Mouse (Mus musculus): Measurements from ENCODE around the gene Abo. TPM values are rescaled to one million over a fixed set of nuclear protein-coding genes. Genes with fewer than 3 reads are reported as not detected.

Gene Abo
- polyA plus RNA-seq, 1 experiment from 2014 or later: not detected

DNA sequence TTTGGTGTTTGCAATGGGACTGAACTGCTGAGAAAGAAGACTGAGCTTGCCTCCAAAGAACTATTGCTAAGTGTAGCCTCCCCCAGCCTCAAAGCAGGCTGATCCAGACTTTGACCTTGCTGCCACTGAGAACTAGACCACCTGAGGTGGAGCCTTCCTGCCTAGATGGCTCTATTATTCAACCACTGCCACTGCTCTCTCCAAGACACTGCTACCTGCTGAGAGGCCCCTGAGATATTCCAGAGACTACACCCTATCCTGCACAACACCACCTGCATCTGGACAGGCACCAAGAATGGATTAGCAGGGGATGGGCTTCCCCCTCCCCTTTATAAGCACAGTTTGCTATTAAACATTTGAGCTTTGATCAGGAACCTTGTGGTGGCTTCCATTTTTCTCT, 13.8 kb upstream of the Abo start:
- H3K4me3 ChIP-seq (ENCODE audit: low read depth, low read length): no peak overlapping the region
- H3K9ac ChIP-seq (replicated peaks): no peak overlapping the region
- no peak for ATAC-seq
- H3K4me1 ChIP-seq (ENCODE audit: insufficient read depth): no peaks in the 10 kb centered on the region
- no peak overlapping the region for H3K27ac ChIP-seq (ENCODE audit: low read depth)
- no peak for DNase-seq
- no peaks in the 10 kb centered on the region for H3K27me3 ChIP-seq (ENCODE audit: insufficient read depth, low read length)
- no peaks in the 10 kb centered on the region for H3K36me3 ChIP-seq (replicated peaks; ENCODE audit: insufficient read depth, low read length)
- H3K4me2 ChIP-seq (ENCODE audit: low read depth, low read length): no peak overlapping the region
- 0 out of 2 replicates have a peak, but pooled peaks cover 2% of the 10 kb centered on the region for H3K9me3 ChIP-seq (ENCODE audit: low read length)
- no peak for TF ChIP-seq CTCF (IDR thresholded peaks at IDR 0.05; ENCODE audit: low read depth)
- TF ChIP-seq EP300 (IDR thresholded peaks at IDR 0.05; ENCODE audit: low read depth): no peak

DNA sequence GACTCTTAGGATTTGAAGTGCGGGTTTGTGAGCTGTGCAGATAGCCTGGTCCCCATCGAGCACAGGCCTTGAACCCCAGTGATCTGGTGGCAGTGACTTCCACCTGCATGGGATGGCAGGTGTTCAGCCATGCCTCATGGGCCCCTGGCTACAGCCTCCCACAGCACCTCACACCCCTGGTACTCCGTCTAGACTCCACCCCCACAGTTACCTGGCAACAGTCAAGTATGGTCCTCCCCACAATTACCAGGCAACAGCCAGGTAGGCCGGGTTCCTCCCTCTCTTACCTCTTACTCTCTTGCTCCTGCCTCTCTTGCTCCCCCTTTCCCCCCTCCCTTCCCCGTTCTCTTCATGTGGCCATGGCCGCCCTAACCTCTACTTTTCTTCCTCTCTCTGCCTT, 5.9 kb upstream of the Abo start:
- no peak overlapping the region for H3K9ac ChIP-seq (replicated peaks)
- no peaks in the 10 kb centered on the region for H3K27me3 ChIP-seq (ENCODE audit: insufficient read depth, low read length)
- WGBS (ENCODE audit: insufficient replicate concordance): 47% methylated on average over 6 of the region's 6 CpGs
- H3K27ac ChIP-seq (ENCODE audit: low read depth): no peak overlapping the region
- H3K4me3 ChIP-seq (ENCODE audit: low read depth, low read length): no peak overlapping the region
- H3K36me3 ChIP-seq (replicated peaks; ENCODE audit: insufficient read depth, low read length): no peaks in the 10 kb centered on the region
- no peaks in the 10 kb centered on the region for H3K9me3 ChIP-seq (ENCODE audit: low read length)
- ATAC-seq: no peak
- H3K4me2 ChIP-seq (ENCODE audit: low read depth, low read length): no peak overlapping the region
- no peaks in the 10 kb centered on the region for H3K4me1 ChIP-seq (ENCODE audit: insufficient read depth)
- DNase-seq: no peak
- TF ChIP-seq EP300 (IDR thresholded peaks at IDR 0.05; ENCODE audit: low read depth) (no peak), CTCF (IDR thresholded peaks at IDR 0.05; ENCODE audit: low read depth) (no peak)

DNA sequence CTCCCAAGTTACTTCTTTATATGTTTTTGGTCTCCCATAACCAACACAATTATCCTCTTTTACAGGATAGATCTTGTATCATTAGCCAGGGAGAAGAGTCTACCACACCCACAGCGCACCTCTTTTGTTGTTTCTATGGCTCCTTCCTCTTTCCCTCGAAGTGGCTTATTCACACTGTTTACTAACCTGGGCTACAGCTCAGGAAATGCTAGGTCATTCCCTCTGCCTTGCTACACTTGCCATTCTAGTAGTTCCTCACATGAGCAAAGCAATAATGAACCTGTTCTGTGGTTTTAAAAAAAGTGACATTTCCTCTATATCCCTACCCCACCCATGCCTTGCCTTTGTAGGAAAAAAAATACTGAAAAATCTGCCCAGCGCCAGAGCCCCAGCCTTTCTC, 1.9 kb downstream of the Abo start:
- Histone ChIP-seq H3K36me3 (replicated peaks; ENCODE audit: insufficient read depth, low read length) (no peaks in the 10 kb centered on the region), H3K27ac (ENCODE audit: low read depth) (no peak overlapping the region), H3K9ac (replicated peaks) (no peak overlapping the region), H3K4me2 (ENCODE audit: low read depth, low read length) (no peak overlapping the region), H3K4me1 (ENCODE audit: insufficient read depth) (no peaks in the 10 kb centered on the region), H3K4me3 (ENCODE audit: low read depth, low read length) (no peak overlapping the region), H3K27me3 (ENCODE audit: insufficient read depth, low read length) (0 out of 2 replicates have a peak, but pooled peaks cover 4% of the 10 kb centered on the region), H3K9me3 (ENCODE audit: low read length) (no peaks in the 10 kb centered on the region)
- DNase-seq (no peak), ATAC-seq (no peak)
- 40% methylated on average over 3 of the region's 3 CpGs for WGBS (ENCODE audit: insufficient replicate concordance)
- no peak for TF ChIP-seq CTCF (IDR thresholded peaks at IDR 0.05; ENCODE audit: low read depth)
- TF ChIP-seq EP300 (IDR thresholded peaks at IDR 0.05; ENCODE audit: low read depth): no peak

DNA sequence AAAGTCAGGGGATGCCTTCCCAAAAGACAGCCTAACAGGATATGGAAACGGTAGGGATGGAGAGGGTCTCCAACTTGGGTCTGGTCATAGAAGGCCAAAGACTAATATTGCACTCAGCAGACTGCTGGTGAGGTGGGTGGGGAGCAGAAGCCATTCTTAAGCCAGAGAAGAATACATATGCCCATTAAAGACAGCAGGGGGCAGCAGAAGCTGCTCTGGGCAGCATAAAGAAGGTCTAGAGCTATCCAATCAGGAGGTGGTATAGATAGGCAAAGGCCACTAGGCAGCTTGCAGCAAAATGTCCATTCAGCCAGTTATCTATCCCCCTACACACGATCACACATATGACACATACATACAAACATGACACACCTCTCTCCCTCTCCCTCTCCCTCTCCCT, 17.1 kb downstream of the Abo start:
- H3K9me3 ChIP-seq (ENCODE audit: low read length): no peaks in the 10 kb centered on the region
- H3K27me3 ChIP-seq (ENCODE audit: insufficient read depth, low read length): no peaks in the 10 kb centered on the region
- DNase-seq (peak; percentile 35), ATAC-seq (peak; percentile 35)
- no peak overlapping the region for H3K4me2 ChIP-seq (ENCODE audit: low read depth, low read length)
- H3K9ac ChIP-seq (replicated peaks): no peak overlapping the region
- WGBS (ENCODE audit: insufficient replicate concordance): 41% methylated on average over 2 of the region's 2 CpGs
- no peak overlapping the region for H3K27ac ChIP-seq (ENCODE audit: low read depth)
- no peaks in the 10 kb centered on the region for H3K36me3 ChIP-seq (replicated peaks; ENCODE audit: insufficient read depth, low read length)
- H3K4me1 ChIP-seq (ENCODE audit: insufficient read depth): no peaks in the 10 kb centered on the region
- TF ChIP-seq EP300 (IDR thresholded peaks at IDR 0.05; ENCODE audit: low read depth) (no peak), CTCF (IDR thresholded peaks at IDR 0.05; ENCODE audit: low read depth) (peak; percentile 74)
- H3K4me3 ChIP-seq (ENCODE audit: low read depth, low read length): no peak overlapping the region

DNA sequence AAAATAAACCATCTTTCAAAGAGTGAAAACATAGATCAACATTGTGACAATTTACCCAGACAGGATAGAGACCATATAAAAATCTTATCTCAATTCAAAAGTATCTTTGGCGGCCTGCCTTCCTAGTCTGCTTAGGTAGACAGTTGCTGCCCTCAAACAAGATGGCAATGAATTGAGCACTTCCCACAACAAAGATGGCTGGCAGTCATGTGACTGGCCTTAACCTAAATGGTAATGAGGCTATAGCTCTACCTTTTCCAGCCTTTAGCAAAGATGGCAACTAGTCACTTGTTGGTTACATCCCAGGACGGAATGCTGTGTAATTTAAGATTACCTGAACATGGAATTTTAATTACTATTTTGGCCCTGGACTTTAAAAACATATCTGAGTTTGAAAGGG, 32.3 kb downstream of the Abo start:
- TF ChIP-seq CTCF (IDR thresholded peaks at IDR 0.05; ENCODE audit: low read depth) (no peak), EP300 (IDR thresholded peaks at IDR 0.05; ENCODE audit: low read depth) (no peak)
- Histone ChIP-seq H3K4me1 (ENCODE audit: insufficient read depth) (no peaks in the 10 kb centered on the region), H3K27me3 (ENCODE audit: insufficient read depth, low read length) (no peaks in the 10 kb centered on the region), H3K9me3 (ENCODE audit: low read length) (no peaks in the 10 kb centered on the region), H3K4me3 (ENCODE audit: low read depth, low read length) (no peak overlapping the region), H3K36me3 (replicated peaks; ENCODE audit: insufficient read depth, low read length) (no peaks in the 10 kb centered on the region), H3K27ac (ENCODE audit: low read depth) (no peak overlapping the region), H3K9ac (replicated peaks) (no peak overlapping the region), H3K4me2 (ENCODE audit: low read depth, low read length) (no peak overlapping the region)
- DNase-seq (no peak), ATAC-seq (no peak)
- WGBS (ENCODE audit: insufficient replicate concordance): 77% methylated on average over 2 of the region's 2 CpGs

GRCm38 (mm10) chr2:26828047-26828446, 36.7 kb downstream of the Abo start:
- Histone ChIP-seq H3K4me3 (ENCODE audit: low read depth, low read length) (no peak overlapping the region), H3K4me2 (ENCODE audit: low read depth, low read length) (no peak overlapping the region), H3K9me3 (ENCODE audit: low read length) (no peaks in the 10 kb centered on the region), H3K27ac (ENCODE audit: low read depth) (no peak overlapping the region), H3K9ac (replicated peaks) (no peak overlapping the region), H3K27me3 (ENCODE audit: insufficient read depth, low read length) (no peaks in the 10 kb centered on the region), H3K36me3 (replicated peaks; ENCODE audit: insufficient read depth, low read length) (no peaks in the 10 kb centered on the region), H3K4me1 (ENCODE audit: insufficient read depth) (no peaks in the 10 kb centered on the region)
- ATAC-seq (no peak), DNase-seq (no peak)
- TF ChIP-seq EP300 (IDR thresholded peaks at IDR 0.05; ENCODE audit: low read depth) (no peak), CTCF (IDR thresholded peaks at IDR 0.05; ENCODE audit: low read depth) (no peak)
- WGBS (ENCODE audit: insufficient replicate concordance): 83% methylated on average over 1 of the region's 1 CpGs

All from liver, postnatal 0 days (tissue).